Mouse (Mus musculus) hindbrain, embryonic 15.5 days (tissue): ENCODE results near the gene Atic. TPM values are rescaled to one million over a fixed set of nuclear protein-coding genes. Genes with fewer than 3 reads are reported as not detected.

Experiments
- ATAC-seq: fragments of 200-750 bp; cut with Nextera tagmentation; 2 replicates; pipeline ENCODE4 v1.8.0; 2017; ENCODE audit warnings: low read depth, moderate number of reproducible peaks, moderate TSS enrichment; ENCODE audit not compliant: low FRiP score
- H3K27ac ChIP-seq: fragments of 300-500 bp; sonication (generic); replicated peaks from 2 replicates; pipeline ENCODE4 v1.5.1; 2015; ENCODE audit warnings: mild to moderate bottlenecking, inconsistent platforms
- H3K27me3 ChIP-seq: fragments of 300-500 bp; sonication (generic); 2 replicates; pipeline ENCODE4 v1.6.1; 2015; ENCODE audit warnings: control low read depth, inconsistent platforms
- H3K36me3 ChIP-seq: fragments of 300-500 bp; sonication (generic); 2 replicates; pipeline ENCODE4 v1.6.1; 2015; ENCODE audit warnings: control low read depth, inconsistent platforms
- H3K4me1 ChIP-seq: fragments of 300-500 bp; sonication (generic); replicated peaks from 2 replicates; pipeline ENCODE4 v1.6.1; 2015; ENCODE audit warnings: control low read depth, inconsistent platforms
- H3K4me2 ChIP-seq: fragments of 300-500 bp; sonication (generic); 2 replicates; pipeline ENCODE4 v1.6.1; 2015; ENCODE audit warnings: moderate library complexity, mild to moderate bottlenecking, inconsistent platforms
- H3K4me3 ChIP-seq: fragments of 300-500 bp; sonication (generic); 2 replicates; pipeline ENCODE4 v1.5.1; 2015; ENCODE audit warnings: mild to moderate bottlenecking, inconsistent platforms
- H3K9ac ChIP-seq: fragments of 300-500 bp; sonication (generic); 2 replicates; pipeline ENCODE4 v1.6.1; 2015; ENCODE audit warnings: inconsistent platforms
- H3K9me3 ChIP-seq: fragments of 300-500 bp; sonication (generic); 2 replicates; pipeline ENCODE4 v1.6.1; 2016; ENCODE audit warnings: control low read depth, inconsistent platforms
- WGBS: fragments of 180-500 bp; shearing (Covaris S2); methylation state at CpG from one replicate; pipeline ENCODE4 v1.1.7; 2015; 5-methylcytosine and 5-hydroxymethylcytosine counted together
- polyA plus RNA-seq: library from polyadenylated mRNA; unstranded; fragments of >200 nt; fragmentation: Nextera tagmentation; extraction: Ambion mirVana; gene quantifications from 2 replicates; pipeline ENCODE4 v1.2.1, GENCODE M21; 2015

Atic gene
- polyA plus RNA-seq, 1 experiment from 2014 or later: 30.1 TPM

- ATAC-seq: no peak
- 71% methylated on average over 16 of the region's 16 CpGs for WGBS
- no peaks in the 10 kb centered on the region for H3K27me3 ChIP-seq
- no peak overlapping the region for H3K27ac ChIP-seq
- H3K9me3 ChIP-seq: no peaks in the 10 kb centered on the region
- peaks cover 64% of the 10 kb centered on the region for H3K36me3 ChIP-seq
- no peak overlapping the region for H3K4me2 ChIP-seq
- H3K4me1 ChIP-seq: 0 out of 2 replicates have a peak, but pooled peaks cover 4% of the 10 kb centered on the region
- H3K9ac ChIP-seq: no peak overlapping the region
- H3K4me3 ChIP-seq: no peak overlapping the region
These were observed 11.1 kb downstream of the Atic start for GRCm38 (mm10) chr1:71567884-71568605.

DNA sequence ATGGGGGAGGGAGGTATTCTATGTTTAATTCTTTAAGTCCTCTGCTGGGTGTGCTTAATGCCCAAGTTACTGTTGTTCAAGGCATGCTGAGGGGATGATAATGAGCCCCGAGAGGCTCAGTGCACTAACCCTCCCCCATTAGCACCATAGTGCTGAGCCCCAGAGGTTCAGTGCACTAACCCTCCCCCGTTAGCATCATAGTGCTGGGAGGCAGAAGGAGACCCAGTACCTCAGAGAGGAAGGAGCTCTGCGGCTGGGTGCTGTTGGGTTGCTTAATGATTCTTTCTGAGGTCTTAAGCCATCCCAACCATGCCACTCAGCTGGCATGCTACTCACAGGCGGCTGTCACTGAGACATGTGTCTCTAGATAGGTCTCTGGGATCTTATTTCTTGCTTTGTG lies 13.2 kb downstream of the Atic start:
- 86% methylated on average over 4 of the region's 4 CpGs for WGBS
- 0 out of 2 replicates have a peak, but pooled peaks cover 4% of the 10 kb centered on the region for H3K4me1 ChIP-seq
- ATAC-seq: no peak
- H3K4me3 ChIP-seq: no peak overlapping the region
- no peaks in the 10 kb centered on the region for H3K27me3 ChIP-seq
- H3K4me2 ChIP-seq: no peak overlapping the region
- H3K36me3 ChIP-seq: peaks cover 54% of the 10 kb centered on the region
- no peak overlapping the region for H3K9ac ChIP-seq
- H3K9me3 ChIP-seq: no peaks in the 10 kb centered on the region
- no peak overlapping the region for H3K27ac ChIP-seq

DNA sequence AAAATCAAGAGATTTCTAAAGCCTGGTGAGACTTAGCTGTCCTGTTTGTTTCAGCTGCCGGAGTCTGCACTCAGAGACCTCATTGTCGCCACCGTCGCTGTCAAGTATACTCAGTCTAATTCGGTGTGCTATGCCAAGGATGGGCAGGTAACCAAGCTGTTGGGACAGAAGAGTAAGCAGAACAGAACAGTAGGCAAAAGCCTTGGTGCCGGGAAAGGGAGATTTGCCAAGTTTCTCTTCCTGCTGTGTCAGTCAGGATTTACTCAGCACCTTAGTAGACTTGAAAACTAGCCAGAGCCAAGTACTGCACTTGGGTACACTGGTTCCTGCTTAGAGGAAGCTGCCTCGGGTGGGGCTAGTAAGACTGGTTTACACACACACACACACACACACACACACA lies 19.0 kb downstream of the Atic start:
- no peak overlapping the region for H3K9ac ChIP-seq
- H3K27ac ChIP-seq: no peak overlapping the region
- H3K4me1 ChIP-seq: no peaks in the 10 kb centered on the region
- no peaks in the 10 kb centered on the region for H3K27me3 ChIP-seq
- H3K36me3 ChIP-seq: peaks cover 53% of the 10 kb centered on the region
- H3K9me3 ChIP-seq: no peaks in the 10 kb centered on the region
- ATAC-seq: no peak
- 88% methylated on average over 7 of the region's 7 CpGs for WGBS
- H3K4me2 ChIP-seq: no peak overlapping the region
- H3K4me3 ChIP-seq: no peak overlapping the region

DNA sequence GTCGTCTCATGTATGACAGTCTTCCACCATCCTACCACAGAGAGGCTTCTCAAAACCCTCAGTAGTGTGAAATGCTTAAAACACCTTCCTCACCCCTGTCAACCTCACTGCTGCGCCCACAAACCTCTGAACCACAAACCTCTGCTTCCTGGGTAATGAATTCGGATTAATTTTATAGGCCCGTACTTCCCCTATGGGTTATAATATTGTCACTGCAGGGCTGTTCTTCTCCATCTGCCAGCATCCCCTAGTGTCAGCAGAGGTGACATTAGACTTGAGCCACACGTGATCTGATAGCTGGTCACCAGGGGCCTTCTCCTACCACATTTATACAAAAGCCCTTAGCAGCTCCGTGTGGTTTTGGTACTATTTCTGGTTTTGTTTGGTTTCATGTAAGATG lies 19.9 kb downstream of the Atic start:
- Histone ChIP-seq H3K27ac (no peak overlapping the region), H3K9me3 (no peaks in the 10 kb centered on the region), H3K36me3 (peaks cover 44% of the 10 kb centered on the region), H3K4me3 (no peak overlapping the region), H3K4me1 (no peaks in the 10 kb centered on the region), H3K27me3 (no peaks in the 10 kb centered on the region), H3K9ac (no peak overlapping the region), H3K4me2 (no peak overlapping the region)
- WGBS: 90% methylated on average over 6 of the region's 6 CpGs
- ATAC-seq: no peak

DNA sequence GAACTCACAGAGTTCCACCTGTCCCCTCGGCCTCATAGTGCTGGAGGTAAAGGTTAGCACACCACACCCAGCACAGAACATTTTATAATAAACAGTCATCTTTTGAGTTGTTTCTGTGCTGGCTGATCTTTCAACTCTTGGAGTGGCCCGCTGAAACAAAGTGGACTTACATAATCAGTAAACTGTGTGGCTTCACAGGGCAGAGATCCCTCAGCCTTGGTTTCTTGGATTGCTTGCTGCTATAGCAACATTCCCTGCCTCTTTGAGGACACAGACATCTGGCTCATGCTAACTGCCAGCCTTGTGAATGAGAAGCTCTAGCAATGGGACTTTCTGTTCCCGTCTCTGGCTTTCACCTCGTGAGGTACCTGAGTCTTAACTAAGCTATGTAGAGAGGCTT lies 22.6 kb downstream of the Atic start:
- peaks cover 35% of the 10 kb centered on the region for H3K36me3 ChIP-seq
- no peak overlapping the region for H3K4me2 ChIP-seq
- no peaks in the 10 kb centered on the region for H3K4me1 ChIP-seq
- no peak for ATAC-seq
- H3K9ac ChIP-seq: no peak overlapping the region
- H3K27ac ChIP-seq: no peak overlapping the region
- 90% methylated on average over 4 of the region's 4 CpGs for WGBS
- H3K27me3 ChIP-seq: no peaks in the 10 kb centered on the region
- no peak overlapping the region for H3K4me3 ChIP-seq
- no peaks in the 10 kb centered on the region for H3K9me3 ChIP-seq

GRCm38 (mm10) chr1:71580408-71580807 lies 23.5 kb downstream of the Atic start:
- no peak for ATAC-seq

GRCm38 (mm10) chr1:71583302-71583701 lies 26.4 kb downstream of the Atic start:
- Histone ChIP-seq H3K4me2 (no peak overlapping the region), H3K36me3 (peaks cover 13% of the 10 kb centered on the region), H3K4me1 (no peaks in the 10 kb centered on the region), H3K4me3 (no peak overlapping the region), H3K9me3 (no peaks in the 10 kb centered on the region), H3K27me3 (no peaks in the 10 kb centered on the region), H3K9ac (no peak overlapping the region), H3K27ac (no peak overlapping the region)
- 94% methylated on average over 8 of the region's 8 CpGs for WGBS
- ATAC-seq: no peak

More at GRCm38 (mm10) chr1:71580408-71580807, 23.5 kb downstream of the Atic start:
- Histone ChIP-seq H3K4me2 (no peak overlapping the region), H3K27ac (no peak overlapping the region), H3K27me3 (no peaks in the 10 kb centered on the region), H3K9me3 (no peaks in the 10 kb centered on the region), H3K4me1 (no peaks in the 10 kb centered on the region), H3K9ac (no peak overlapping the region), H3K36me3 (peaks cover 35% of the 10 kb centered on the region), H3K4me3 (no peak overlapping the region)
- WGBS: 94% methylated on average over 12 of the region's 12 CpGs

DNA sequence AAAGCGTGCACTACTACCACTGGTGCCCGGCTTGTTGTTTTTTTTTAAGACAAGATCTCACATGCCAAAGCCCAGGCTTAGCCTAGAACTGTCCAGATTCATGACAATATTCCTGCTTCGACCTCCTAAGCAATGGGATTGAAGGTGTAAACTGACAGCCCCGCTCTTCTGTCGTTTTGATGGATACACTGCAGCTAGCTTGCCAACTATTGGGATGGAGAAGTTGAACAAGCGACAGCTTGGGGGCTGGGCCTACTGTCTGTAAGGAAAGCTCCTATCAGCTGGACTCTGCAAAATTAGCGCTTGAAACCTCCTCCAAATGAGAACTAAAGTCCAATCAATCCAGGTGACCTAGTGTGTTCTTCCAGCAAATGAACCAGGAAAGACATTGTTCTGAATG lies 26.9 kb downstream of the Atic start:
- no peak overlapping the region for H3K4me3 ChIP-seq
- no peak overlapping the region for H3K9ac ChIP-seq
- 93% methylated on average over 7 of the region's 7 CpGs for WGBS
- H3K9me3 ChIP-seq: no peaks in the 10 kb centered on the region
- no peak overlapping the region for H3K4me2 ChIP-seq
- ATAC-seq: no peak
- no peaks in the 10 kb centered on the region for H3K4me1 ChIP-seq
- H3K36me3 ChIP-seq: peaks cover 7% of the 10 kb centered on the region
- no peak overlapping the region for H3K27ac ChIP-seq
- no peaks in the 10 kb centered on the region for H3K27me3 ChIP-seq

GRCm38 (mm10) chr1:71586658-71587057 lies 29.7 kb downstream of the Atic start:
- WGBS: 92% methylated on average over 7 of the region's 7 CpGs
- H3K27me3 ChIP-seq: no peaks in the 10 kb centered on the region
- no peak overlapping the region for H3K27ac ChIP-seq
- no peak for ATAC-seq
- no peaks in the 10 kb centered on the region for H3K9me3 ChIP-seq
- H3K4me3 ChIP-seq: no peak overlapping the region
- 0 out of 2 replicates have a peak, but pooled peaks cover 4% of the 10 kb centered on the region for H3K36me3 ChIP-seq
- no peak overlapping the region for H3K4me2 ChIP-seq
- no peak overlapping the region for H3K9ac ChIP-seq
- H3K4me1 ChIP-seq: no peaks in the 10 kb centered on the region

DNA sequence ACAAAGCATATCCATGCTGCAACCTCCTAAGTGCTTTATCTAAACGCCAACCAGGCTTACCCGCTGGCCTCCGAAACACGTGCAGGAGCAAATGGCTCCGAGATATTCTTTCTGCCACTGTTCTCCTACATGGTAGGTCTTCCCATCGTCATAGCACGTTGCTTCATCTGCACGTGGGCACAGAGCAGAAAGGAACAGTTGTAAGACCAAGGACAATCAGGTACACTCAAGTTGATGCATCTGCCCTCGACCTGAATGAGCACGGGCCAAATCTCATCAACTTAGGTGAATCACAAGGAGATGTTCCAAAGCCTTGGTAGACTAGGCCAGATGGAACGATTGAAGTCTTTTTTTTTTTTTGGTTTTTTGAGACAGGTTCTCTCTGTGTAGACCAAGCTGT lies 33.1 kb downstream of the Atic start:
- ATAC-seq: no peak
- H3K9me3 ChIP-seq: no peaks in the 10 kb centered on the region
- H3K4me2 ChIP-seq: no peak overlapping the region
- no peak overlapping the region for H3K4me3 ChIP-seq
- 97% methylated on average over 11 of the region's 11 CpGs for WGBS
- H3K4me1 ChIP-seq: no peaks in the 10 kb centered on the region
- no peaks in the 10 kb centered on the region for H3K27me3 ChIP-seq
- H3K9ac ChIP-seq: no peak overlapping the region
- 0 out of 2 replicates have a peak, but pooled peaks cover 4% of the 10 kb centered on the region for H3K36me3 ChIP-seq
- no peak overlapping the region for H3K27ac ChIP-seq

GRCm38 (mm10) chr1:71593184-71593583 lies 36.2 kb downstream of the Atic start:
- 94% methylated on average over 9 of the region's 9 CpGs for WGBS
- no peak overlapping the region for H3K27ac ChIP-seq
- H3K4me1 ChIP-seq: no peaks in the 10 kb centered on the region
- no peak overlapping the region for H3K9ac ChIP-seq
- H3K36me3 ChIP-seq: 0 out of 2 replicates have a peak, but pooled peaks cover 4% of the 10 kb centered on the region
- no peak overlapping the region for H3K4me3 ChIP-seq
- H3K9me3 ChIP-seq: no peaks in the 10 kb centered on the region
- no peaks in the 10 kb centered on the region for H3K27me3 ChIP-seq
- ATAC-seq: no peak
- no peak overlapping the region for H3K4me2 ChIP-seq

- no peak overlapping the region for H3K4me3 ChIP-seq
These were observed 37.3 kb downstream of the Atic start for GRCm38 (mm10) chr1:71594268-71594667.

GRCm38 (mm10) chr1:71595365-71595764 lies 38.4 kb downstream of the Atic start:
- Histone ChIP-seq H3K4me3 (no peak overlapping the region), H3K27me3 (no peaks in the 10 kb centered on the region), H3K9me3 (no peaks in the 10 kb centered on the region), H3K27ac (no peak overlapping the region), H3K4me2 (no peak overlapping the region), H3K9ac (no peak overlapping the region), H3K36me3 (no peaks in the 10 kb centered on the region), H3K4me1 (no peaks in the 10 kb centered on the region)
- no peak for ATAC-seq
- WGBS: 91% methylated on average over 4 of the region's 4 CpGs

More at GRCm38 (mm10) chr1:71594268-71594667, 37.3 kb downstream of the Atic start:
- Histone ChIP-seq H3K4me1 (no peaks in the 10 kb centered on the region), H3K27ac (no peak overlapping the region), H3K27me3 (no peaks in the 10 kb centered on the region), H3K9me3 (no peaks in the 10 kb centered on the region), H3K9ac (no peak overlapping the region), H3K4me2 (no peak overlapping the region), H3K36me3 (0 out of 2 replicates have a peak, but pooled peaks cover 4% of the 10 kb centered on the region)
- ATAC-seq: no peak
- 89% methylated on average over 2 of the region's 2 CpGs for WGBS
